Mouse (Mus musculus): ENCODE data around the gene Crebrf. TPM values are rescaled to one million over a fixed set of nuclear protein-coding genes. Genes with fewer than 3 reads are reported as not detected.
A peak's percentile ranks its signal among the peaks of the same experiment; 100 is the strongest.

The Crebrf gene
- total and polyA plus RNA-seq, 3 experiments: 1.6 to 66.3 (median 51.3) TPM

GRCm38 (mm10) chr17:26794744-26795143 lies 79.3 kb downstream of the Crebrf start:
- no peak overlapping the region for H3K4me3 ChIP-seq (ENCODE audit: low read depth, low read length)
- TF ChIP-seq TAL1 (conservative IDR thresholded peaks at IDR 0.05; ENCODE audit: low read depth, low read length): no peak
- TF ChIP-seq GATA1 (IDR thresholded peaks at IDR 0.05; ENCODE audit: borderline replicate concordance, low read length): no peak
- TF ChIP-seq GATA2 (IDR thresholded peaks at IDR 0.05; ENCODE audit: borderline replicate concordance, low read depth, low read length): no peak
- TF ChIP-seq CTCF (IDR thresholded peaks at IDR 0.05; ENCODE audit: low read depth, low read length): peak; percentile 57; the same call in 1 of the 2 replicates
- TF ChIP-seq POLR2AphosphoS5 (IDR thresholded peaks at IDR 0.05; ENCODE audit: insufficient replicate concordance, low read depth, low read length): no peak
- H3K4me1 ChIP-seq (ENCODE audit: insufficient read depth, low read depth, low read length): peaks cover 17% of the 10 kb centered on the region
- no peak for ATAC-seq (ENCODE audit: extremely low read depth, insufficient number of reproducible peaks, low FRiP score, poor library complexity, severe bottlenecking)
- DNase-seq (ENCODE audit: low spot score): peak; percentile 31
- no peaks in the 10 kb centered on the region for H3K9me3 ChIP-seq (replicated peaks)
- peaks cover 40% of the 10 kb centered on the region for H3K36me3 ChIP-seq (replicated peaks)
- H3K27me3 ChIP-seq (ENCODE audit: insufficient read depth, low read length): peaks cover 11% of the 10 kb centered on the region

GRCm38 (mm10) chr17:26795386-26795785 lies 79.9 kb downstream of the Crebrf start:
- Histone ChIP-seq H3K36me3 (replicated peaks) (peaks cover 34% of the 10 kb centered on the region), H3K4me3 (ENCODE audit: low read depth, low read length) (no peak overlapping the region), H3K4me1 (ENCODE audit: insufficient read depth, low read depth, low read length) (peaks cover 17% of the 10 kb centered on the region), H3K9me3 (replicated peaks) (no peaks in the 10 kb centered on the region), H3K27me3 (ENCODE audit: insufficient read depth, low read length) (peaks cover 14% of the 10 kb centered on the region)
- TF ChIP-seq TAL1 (conservative IDR thresholded peaks at IDR 0.05; ENCODE audit: low read depth, low read length) (no peak), GATA1 (IDR thresholded peaks at IDR 0.05; ENCODE audit: borderline replicate concordance, low read length) (no peak), POLR2AphosphoS5 (IDR thresholded peaks at IDR 0.05; ENCODE audit: insufficient replicate concordance, low read depth, low read length) (no peak), GATA2 (IDR thresholded peaks at IDR 0.05; ENCODE audit: borderline replicate concordance, low read depth, low read length) (no peak), CTCF (IDR thresholded peaks at IDR 0.05; ENCODE audit: low read depth, low read length) (no peak)
- ATAC-seq (ENCODE audit: extremely low read depth, insufficient number of reproducible peaks, low FRiP score, poor library complexity, severe bottlenecking) (no peak), DNase-seq (ENCODE audit: low spot score) (no peak)

- Histone ChIP-seq H3K27me3 (ENCODE audit: insufficient read depth, low read length) (peaks cover 14% of the 10 kb centered on the region), H3K9me3 (replicated peaks) (no peaks in the 10 kb centered on the region), H3K4me1 (ENCODE audit: insufficient read depth, low read depth, low read length) (peaks cover 12% of the 10 kb centered on the region), H3K36me3 (replicated peaks) (peaks cover 12% of the 10 kb centered on the region), H3K4me3 (ENCODE audit: low read depth, low read length) (no peak overlapping the region)
- ATAC-seq (ENCODE audit: extremely low read depth, insufficient number of reproducible peaks, low FRiP score, poor library complexity, severe bottlenecking) (no peak), DNase-seq (ENCODE audit: low spot score) (no peak)
- TF ChIP-seq POLR2AphosphoS5 (IDR thresholded peaks at IDR 0.05; ENCODE audit: insufficient replicate concordance, low read depth, low read length) (no peak), GATA1 (IDR thresholded peaks at IDR 0.05; ENCODE audit: borderline replicate concordance, low read length) (no peak), CTCF (IDR thresholded peaks at IDR 0.05; ENCODE audit: low read depth, low read length) (no peak), TAL1 (conservative IDR thresholded peaks at IDR 0.05; ENCODE audit: low read depth, low read length) (no peak), GATA2 (IDR thresholded peaks at IDR 0.05; ENCODE audit: borderline replicate concordance, low read depth, low read length) (no peak)
Observed at GRCm38 (mm10) chr17:26797379-26798128, 82.1 kb downstream of the Crebrf start.

- Histone ChIP-seq H3K4me3 (ENCODE audit: low read depth, low read length) (no peak overlapping the region), H3K27me3 (ENCODE audit: insufficient read depth, low read length) (peaks cover 15% of the 10 kb centered on the region), H3K4me1 (ENCODE audit: insufficient read depth, low read depth, low read length) (peaks cover 2% of the 10 kb centered on the region; the same call in 1 of the 2 replicates), H3K9me3 (replicated peaks) (peaks cover 8% of the 10 kb centered on the region), H3K36me3 (replicated peaks) (no peaks in the 10 kb centered on the region)
- no peak for ATAC-seq (ENCODE audit: extremely low read depth, insufficient number of reproducible peaks, low FRiP score, poor library complexity, severe bottlenecking)
- no peak for DNase-seq (ENCODE audit: low spot score)
- TF ChIP-seq GATA1 (IDR thresholded peaks at IDR 0.05; ENCODE audit: borderline replicate concordance, low read length) (no peak), TAL1 (conservative IDR thresholded peaks at IDR 0.05; ENCODE audit: low read depth, low read length) (no peak), GATA2 (IDR thresholded peaks at IDR 0.05; ENCODE audit: borderline replicate concordance, low read depth, low read length) (no peak), CTCF (IDR thresholded peaks at IDR 0.05; ENCODE audit: low read depth, low read length) (no peak), POLR2AphosphoS5 (IDR thresholded peaks at IDR 0.05; ENCODE audit: insufficient replicate concordance, low read depth, low read length) (no peak)
Observed at GRCm38 (mm10) chr17:26802886-26803285, 87.4 kb downstream of the Crebrf start.

GRCm38 (mm10) chr17:26812607-26813006 lies 97.2 kb downstream of the Crebrf start:
- Histone ChIP-seq H3K36me3 (replicated peaks) (no peaks in the 10 kb centered on the region), H3K9me3 (replicated peaks) (no peaks in the 10 kb centered on the region), H3K4me1 (ENCODE audit: insufficient read depth, low read depth, low read length) (peaks cover 13% of the 10 kb centered on the region), H3K4me3 (ENCODE audit: low read depth, low read length) (no peak overlapping the region), H3K27me3 (ENCODE audit: insufficient read depth, low read length) (peaks cover 52% of the 10 kb centered on the region)
- no peak for TF ChIP-seq GATA1 (IDR thresholded peaks at IDR 0.05; ENCODE audit: borderline replicate concordance, low read length)
- TF ChIP-seq CTCF (IDR thresholded peaks at IDR 0.05; ENCODE audit: low read depth, low read length): no peak
- no peak for TF ChIP-seq TAL1 (conservative IDR thresholded peaks at IDR 0.05; ENCODE audit: low read depth, low read length)
- no peak for TF ChIP-seq POLR2AphosphoS5 (IDR thresholded peaks at IDR 0.05; ENCODE audit: insufficient replicate concordance, low read depth, low read length)
- TF ChIP-seq GATA2 (IDR thresholded peaks at IDR 0.05; ENCODE audit: borderline replicate concordance, low read depth, low read length): no peak
- ATAC-seq (ENCODE audit: extremely low read depth, insufficient number of reproducible peaks, low FRiP score, poor library complexity, severe bottlenecking): no peak
- DNase-seq (ENCODE audit: low spot score): no peak

- DNase-seq (ENCODE audit: low spot score) (no peak), ATAC-seq (ENCODE audit: extremely low read depth, insufficient number of reproducible peaks, low FRiP score, poor library complexity, severe bottlenecking) (no peak)
- Histone ChIP-seq H3K9me3 (replicated peaks) (no peaks in the 10 kb centered on the region), H3K27me3 (ENCODE audit: insufficient read depth, low read length) (peaks cover 61% of the 10 kb centered on the region), H3K4me3 (ENCODE audit: low read depth, low read length) (no peak overlapping the region), H3K4me1 (ENCODE audit: insufficient read depth, low read depth, low read length) (peaks cover 13% of the 10 kb centered on the region), H3K36me3 (replicated peaks) (no peaks in the 10 kb centered on the region)
- no peak for TF ChIP-seq POLR2AphosphoS5 (IDR thresholded peaks at IDR 0.05; ENCODE audit: insufficient replicate concordance, low read depth, low read length)
- TF ChIP-seq GATA1 (IDR thresholded peaks at IDR 0.05; ENCODE audit: borderline replicate concordance, low read length): no peak
- TF ChIP-seq GATA2 (IDR thresholded peaks at IDR 0.05; ENCODE audit: borderline replicate concordance, low read depth, low read length): no peak
- TF ChIP-seq CTCF (IDR thresholded peaks at IDR 0.05; ENCODE audit: low read depth, low read length): no peak
- TF ChIP-seq TAL1 (conservative IDR thresholded peaks at IDR 0.05; ENCODE audit: low read depth, low read length): no peak
Observed at GRCm38 (mm10) chr17:26813497-26813896, 98.0 kb downstream of the Crebrf start.

Measured in G1E (cell line).